Mouse (Mus musculus) hindbrain, embryonic 12.5 days (tissue): ENCODE results near the gene Ankrd55. TPM values are rescaled to one million over a fixed set of nuclear protein-coding genes. Genes with fewer than 3 reads are reported as not detected.

Experiments used
- ATAC-seq: fragments of 200-750 bp; cut with Nextera tagmentation; 2 replicates; pipeline ENCODE4 v1.8.0; 2017; ENCODE audit warnings: moderate TSS enrichment; ENCODE audit not compliant: low FRiP score
- H3K27ac ChIP-seq: fragments of 300-500 bp; sonication (generic); 2 replicates; pipeline ENCODE4 v1.5.1; 2016; ENCODE audit warnings: mild to moderate bottlenecking
- H3K27me3 ChIP-seq: fragments of 300-500 bp; sonication (generic); 2 replicates; pipeline ENCODE4 v1.6.1; 2016; ENCODE audit warnings: mild to moderate bottlenecking
- H3K36me3 ChIP-seq: fragments of 300-500 bp; sonication (generic); 2 replicates; pipeline ENCODE4 v1.6.1; 2016; ENCODE audit warnings: mild to moderate bottlenecking
- H3K4me1 ChIP-seq: fragments of 300-500 bp; sonication (generic); 2 replicates; pipeline ENCODE4 v1.6.1; 2016
- H3K4me2 ChIP-seq: fragments of 300-500 bp; sonication (generic); replicated peaks from 2 replicates; pipeline ENCODE4 v1.6.1; 2016; ENCODE audit warnings: mild to moderate bottlenecking
- H3K4me3 ChIP-seq: fragments of 300-500 bp; sonication (generic); 2 replicates; pipeline ENCODE4 v1.5.1; 2016; ENCODE audit warnings: mild to moderate bottlenecking
- H3K9ac ChIP-seq: fragments of 300-500 bp; sonication (generic); 2 replicates; pipeline ENCODE4 v1.6.1; 2016; ENCODE audit warnings: mild to moderate bottlenecking, moderate library complexity
- H3K9me3 ChIP-seq: fragments of 300-500 bp; sonication (generic); replicated peaks from 2 replicates; pipeline ENCODE4 v1.6.1; 2016; ENCODE audit warnings: mild to moderate bottlenecking
- WGBS: fragments of 180-500 bp; shearing (Covaris S2); methylation state at CpG from one replicate; pipeline ENCODE4 v1.1.7; 2016; 5-methylcytosine and 5-hydroxymethylcytosine counted together
- polyA plus RNA-seq: library from polyadenylated mRNA; unstranded; fragments of >200 nt; fragmentation: Nextera tagmentation; extraction: Ambion mirVana; gene quantifications from 2 replicates; pipeline ENCODE4 v1.2.1, GENCODE M21; 2016

Ankrd55 gene
- 2.4 and 2.5 TPM in 2 replicates for polyA plus RNA-seq

DNA sequence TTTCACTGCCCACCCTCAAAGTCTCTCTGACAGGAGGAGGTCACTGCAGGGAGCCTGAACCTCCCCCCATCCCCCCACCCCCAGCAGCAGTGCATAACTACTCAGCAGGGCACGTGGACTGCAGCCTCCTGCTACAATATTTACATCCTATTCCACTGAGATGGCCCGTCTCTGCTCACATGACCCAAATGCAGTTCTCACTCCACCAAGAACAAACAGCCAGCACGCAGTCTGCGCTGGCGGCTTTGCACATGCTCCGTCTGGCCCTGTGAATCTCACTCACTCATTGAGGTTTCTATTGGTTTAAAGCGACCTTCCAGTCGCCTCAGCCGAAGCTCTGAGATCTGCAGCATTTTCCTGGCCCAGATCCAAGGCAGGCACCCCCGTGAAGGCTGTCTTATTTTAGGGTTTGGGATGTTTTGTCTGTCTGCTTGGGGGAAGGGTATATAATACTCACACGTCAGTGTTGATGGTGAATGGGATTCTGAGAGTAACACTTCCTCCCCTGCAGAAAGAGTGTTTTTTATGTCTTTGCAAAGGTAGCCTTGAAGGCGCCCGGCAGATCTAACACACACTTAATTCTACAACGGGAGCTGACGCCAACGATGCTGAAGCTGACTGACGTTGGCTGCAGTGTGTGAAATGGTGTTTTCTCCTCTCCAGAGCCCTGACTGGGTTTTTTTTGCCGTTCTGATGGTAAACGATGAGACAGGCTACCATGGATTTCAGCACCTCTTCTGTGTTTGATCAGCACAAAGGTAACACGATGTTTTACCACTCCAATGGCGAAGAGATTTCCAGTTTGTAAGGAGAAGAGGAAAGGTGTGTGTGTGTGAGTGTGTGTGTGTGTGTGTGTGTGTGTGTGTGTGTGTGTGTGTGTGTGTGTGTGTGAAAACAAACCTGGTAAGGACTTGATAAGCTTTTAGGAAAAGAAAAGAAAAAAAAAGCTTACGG, at the start of gene Ankrd55:
Gene Ankrd55 (plus strand): TSS at position 227 of the 954 bp plus-strand sequence.
- no peaks in the 10 kb centered on the region for H3K36me3 ChIP-seq
- H3K9ac ChIP-seq, result 0 out of 2 replicates have a peak within 1 kb of the TSS, but pooled peaks have one; percentile 10
- H3K4me1 ChIP-seq, result peaks cover 12% of the 10 kb centered on the region
- H3K4me2 ChIP-seq, result peak within 1 kb of the TSS; percentile 44
- no peaks in the 10 kb centered on the region for H3K27me3 ChIP-seq
- H3K4me3 ChIP-seq, result 0 out of 2 replicates have a peak within 1 kb of the TSS, but pooled peaks have one; percentile 3
- peak; percentile 93 for ATAC-seq
- 32% methylated on average over 22 of the region's 22 CpGs for WGBS
- no peaks in the 10 kb centered on the region for H3K9me3 ChIP-seq
- H3K27ac ChIP-seq, result peak within 1 kb of the TSS; percentile 60

DNA sequence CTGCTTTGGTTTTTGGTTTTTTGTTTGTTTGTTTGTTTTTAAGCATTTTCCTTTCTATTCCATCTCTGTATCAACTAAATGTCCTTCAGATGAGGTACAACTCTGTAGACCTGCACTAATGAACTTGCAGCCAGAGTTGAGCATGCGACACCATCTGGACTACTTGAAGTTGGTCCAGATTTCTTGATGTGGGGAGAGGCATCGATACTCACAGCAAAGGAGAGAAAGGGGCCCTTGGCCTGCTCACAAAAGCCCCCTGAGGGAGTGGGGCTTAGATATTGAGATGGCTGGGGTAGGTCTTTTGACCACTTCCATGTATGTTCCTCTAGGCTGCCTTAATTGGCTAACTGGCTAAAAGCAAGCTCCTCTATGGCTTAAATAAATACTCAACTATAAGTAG, 49.0 kb upstream of the Ankrd55 start:
- no peak for ATAC-seq
- Histone ChIP-seq H3K27ac (no peak overlapping the region), H3K36me3 (no peaks in the 10 kb centered on the region), H3K9me3 (no peaks in the 10 kb centered on the region), H3K4me3 (no peak overlapping the region), H3K4me2 (no peak overlapping the region), H3K9ac (no peak overlapping the region), H3K4me1 (peaks cover 10% of the 10 kb centered on the region), H3K27me3 (peaks cover 52% of the 10 kb centered on the region)
- 89% methylated on average over 2 of the region's 2 CpGs for WGBS

DNA sequence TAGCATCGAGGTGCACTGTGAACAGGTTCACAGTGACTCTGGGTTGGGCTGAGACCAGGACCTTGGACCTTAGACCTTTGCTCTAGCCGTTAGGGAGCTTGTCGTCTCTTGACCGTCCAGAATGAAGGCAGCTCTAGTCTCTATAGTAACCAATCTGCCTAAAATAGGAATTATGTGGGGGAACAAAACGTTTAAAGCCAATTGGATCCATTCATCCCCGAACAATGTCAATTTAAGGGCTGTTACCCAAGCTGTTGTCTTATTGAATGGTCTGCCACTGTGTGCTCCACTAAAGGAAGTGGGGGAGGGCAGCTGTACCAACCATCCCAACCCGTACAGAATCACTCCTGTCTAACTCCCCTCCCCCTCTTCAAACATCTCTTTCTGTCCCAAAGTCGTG, 46.8 kb upstream of the Ankrd55 start:
- no peak overlapping the region for H3K9ac ChIP-seq
- peaks cover 5% of the 10 kb centered on the region for H3K9me3 ChIP-seq
- H3K4me1 ChIP-seq, result peaks cover 10% of the 10 kb centered on the region
- no peaks in the 10 kb centered on the region for H3K36me3 ChIP-seq
- H3K27me3 ChIP-seq, result peaks cover 52% of the 10 kb centered on the region
- H3K27ac ChIP-seq, result no peak overlapping the region
- 0 out of 2 replicates have a peak overlapping the region, but pooled peaks have one; percentile 2 for H3K4me2 ChIP-seq
- peak; percentile 64; the same call in 1 of the 2 replicates for ATAC-seq
- WGBS, result 15% methylated on average over 8 of the region's 8 CpGs
- no peak overlapping the region for H3K4me3 ChIP-seq

DNA sequence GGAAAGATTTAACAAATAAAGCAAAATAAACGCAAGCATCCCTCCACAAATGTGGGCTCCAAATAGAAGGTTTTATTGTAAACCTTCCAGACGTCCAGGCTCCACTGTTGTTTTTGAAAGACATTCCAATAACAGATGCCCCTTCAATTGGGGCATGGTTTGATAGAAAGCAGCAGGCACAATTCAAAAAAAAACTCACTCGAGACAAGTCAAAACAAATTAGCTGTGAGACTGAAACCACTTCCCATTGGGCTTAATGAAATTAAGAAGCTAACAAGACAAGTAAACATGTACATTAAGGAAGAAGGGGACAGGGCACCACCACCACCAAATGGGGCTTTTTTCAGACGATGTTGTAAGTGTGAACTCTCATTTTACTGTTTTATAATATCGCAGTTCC, 43.1 kb upstream of the Ankrd55 start:
- Histone ChIP-seq H3K9me3 (peaks cover 20% of the 10 kb centered on the region), H3K4me3 (no peak overlapping the region), H3K4me1 (peaks cover 10% of the 10 kb centered on the region), H3K27me3 (peaks cover 22% of the 10 kb centered on the region), H3K27ac (no peak overlapping the region), H3K9ac (no peak overlapping the region), H3K4me2 (no peak overlapping the region), H3K36me3 (no peaks in the 10 kb centered on the region)
- ATAC-seq, result no peak
- WGBS, result 68% methylated on average over 5 of the region's 5 CpGs

DNA sequence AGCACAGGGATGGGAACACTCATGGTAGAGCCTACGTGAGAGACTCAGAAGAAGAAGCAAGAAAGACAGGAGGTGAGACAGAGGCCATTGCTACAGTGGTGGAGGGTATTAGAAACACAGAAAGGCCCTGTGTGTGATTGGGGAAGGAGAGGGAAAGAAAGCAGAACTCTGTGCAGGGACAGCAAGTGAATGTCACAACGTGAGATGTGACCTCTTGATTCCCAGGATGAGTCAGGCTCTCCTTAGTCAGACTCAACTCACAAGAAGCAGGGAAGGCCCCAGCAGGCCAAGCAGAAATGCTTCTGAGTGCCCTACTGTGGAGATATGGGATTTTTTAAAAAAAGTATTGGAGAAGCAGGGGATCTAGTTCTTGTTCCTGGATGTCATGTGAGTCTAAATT, 36.8 kb upstream of the Ankrd55 start:
- peaks cover 6% of the 10 kb centered on the region for H3K27me3 ChIP-seq
- no peak for ATAC-seq
- no peak overlapping the region for H3K27ac ChIP-seq
- no peak overlapping the region for H3K9ac ChIP-seq
- H3K4me1 ChIP-seq, result peaks cover 5% of the 10 kb centered on the region
- H3K4me3 ChIP-seq, result no peak overlapping the region
- no peaks in the 10 kb centered on the region for H3K36me3 ChIP-seq
- peaks cover 16% of the 10 kb centered on the region for H3K9me3 ChIP-seq
- H3K4me2 ChIP-seq, result no peak overlapping the region
- WGBS, result 84% methylated on average over 2 of the region's 2 CpGs

DNA sequence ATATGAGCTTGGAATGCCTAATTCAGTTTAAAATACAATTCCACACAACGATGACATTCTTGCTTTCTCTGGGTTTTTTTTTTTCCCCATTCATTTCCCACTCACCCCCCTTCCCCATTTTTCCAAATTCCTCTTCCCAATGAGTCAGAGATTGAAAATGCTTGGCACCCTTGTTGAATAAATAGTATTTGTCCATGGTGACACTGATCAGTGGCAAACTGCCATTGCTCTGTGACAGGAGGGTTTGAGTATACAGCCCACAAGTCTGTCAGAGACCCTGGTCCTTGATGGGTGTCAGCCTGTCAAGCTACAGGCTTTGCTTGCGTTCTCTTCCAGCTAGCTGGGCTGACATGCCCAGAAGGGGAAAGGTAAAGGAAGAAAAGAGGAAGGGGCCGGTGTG, 36.2 kb upstream of the Ankrd55 start:
- Histone ChIP-seq H3K36me3 (no peaks in the 10 kb centered on the region), H3K4me2 (no peak overlapping the region), H3K4me3 (no peak overlapping the region), H3K27ac (no peak overlapping the region), H3K9me3 (peaks cover 11% of the 10 kb centered on the region), H3K27me3 (peaks cover 6% of the 10 kb centered on the region), H3K9ac (no peak overlapping the region), H3K4me1 (peaks cover 5% of the 10 kb centered on the region)
- 87% methylated on average over 3 of the region's 3 CpGs for WGBS
- ATAC-seq, result no peak

DNA sequence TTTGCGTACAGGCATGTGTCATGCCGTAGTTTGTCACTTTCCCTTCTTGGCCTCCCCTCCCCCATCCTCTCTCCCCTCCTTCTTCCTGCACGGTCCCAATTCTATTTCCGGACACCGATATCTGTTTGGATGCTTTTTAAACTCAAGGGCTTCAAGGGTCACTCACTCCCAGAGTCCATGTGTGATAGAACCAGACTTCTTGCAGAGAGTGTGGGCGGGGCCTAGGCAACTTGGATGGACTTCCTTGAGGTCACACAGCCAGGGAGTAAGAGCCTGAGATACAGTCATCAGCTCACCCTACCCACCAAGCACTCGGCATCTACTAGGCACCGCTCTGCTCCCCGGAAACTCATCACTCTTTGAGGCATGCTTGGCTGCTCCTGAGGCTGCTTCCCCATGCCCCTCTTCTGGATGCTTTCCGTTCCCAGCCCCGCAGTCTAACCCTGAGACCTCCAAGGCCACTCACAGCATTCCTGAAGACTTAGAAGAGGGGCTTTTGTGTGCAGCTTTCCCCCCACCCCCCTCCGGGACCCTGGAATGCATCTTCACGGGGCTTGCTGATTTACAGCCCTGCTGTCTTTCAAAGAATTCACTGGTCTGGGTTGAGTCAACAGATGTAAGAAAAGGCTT, 35.1 kb upstream of the Ankrd55 start:
- WGBS, result 33% methylated on average over 13 of the region's 13 CpGs
- H3K36me3 ChIP-seq, result no peaks in the 10 kb centered on the region
- no peak overlapping the region for H3K27ac ChIP-seq

DNA sequence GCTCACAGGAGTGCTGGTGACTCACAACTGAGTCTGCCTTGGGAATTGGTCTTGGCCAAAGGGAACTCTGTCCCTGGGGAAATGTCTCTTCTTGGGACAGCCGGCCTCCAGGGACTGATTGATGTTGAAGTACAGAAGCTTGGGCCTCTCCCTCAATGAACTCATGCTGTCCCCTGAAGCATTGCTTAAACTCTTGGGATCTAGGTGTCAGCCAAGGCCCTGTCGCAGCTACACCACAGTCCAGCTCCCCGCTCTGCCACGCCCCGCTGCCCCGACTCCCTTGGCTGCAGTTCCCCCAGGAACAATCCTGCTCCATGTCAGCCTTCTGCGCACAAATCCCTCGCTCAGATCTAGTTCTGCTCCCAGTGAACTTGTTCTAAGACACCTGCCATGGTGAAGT, 34.1 kb upstream of the Ankrd55 start:
- H3K36me3 ChIP-seq, result no peaks in the 10 kb centered on the region
- ATAC-seq, result no peak
- peaks cover 6% of the 10 kb centered on the region for H3K27me3 ChIP-seq
- no peak overlapping the region for H3K9ac ChIP-seq
- H3K27ac ChIP-seq, result no peak overlapping the region
- no peak overlapping the region for H3K4me3 ChIP-seq
- H3K4me2 ChIP-seq, result no peak overlapping the region
- H3K9me3 ChIP-seq, result peaks cover 6% of the 10 kb centered on the region
- 81% methylated on average over 8 of the region's 8 CpGs for WGBS
- peaks cover 5% of the 10 kb centered on the region for H3K4me1 ChIP-seq

More for the DNA sequence above, 35.1 kb upstream of the Ankrd55 start:
- no peak overlapping the region for H3K4me2 ChIP-seq
- H3K27me3 ChIP-seq, result peaks cover 6% of the 10 kb centered on the region
- no peak overlapping the region for H3K9ac ChIP-seq
- no peak for ATAC-seq
- no peak overlapping the region for H3K4me3 ChIP-seq
- peaks cover 5% of the 10 kb centered on the region for H3K4me1 ChIP-seq
- peaks cover 11% of the 10 kb centered on the region for H3K9me3 ChIP-seq

DNA sequence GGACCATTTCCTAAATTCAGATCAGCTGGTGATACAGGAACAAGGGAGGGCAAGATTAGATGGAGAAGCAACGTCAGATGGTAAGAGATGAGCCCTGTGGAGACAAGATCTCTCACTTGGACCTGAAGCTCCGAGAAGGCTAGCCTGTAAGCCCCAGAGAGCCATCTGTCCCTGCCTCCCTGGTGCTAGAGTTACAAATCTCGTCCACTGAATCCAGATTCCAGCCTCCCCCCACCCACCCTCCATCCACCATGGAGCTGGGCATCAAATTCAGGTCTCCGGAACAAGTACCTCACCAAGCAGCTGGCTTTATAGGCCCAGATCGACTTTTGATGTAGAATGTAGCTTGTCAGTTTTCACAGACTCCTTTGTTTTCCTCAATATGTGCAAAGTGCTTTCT, 32.4 kb upstream of the Ankrd55 start:
- WGBS, result 67% methylated on average over 5 of the region's 5 CpGs
- no peak overlapping the region for H3K4me2 ChIP-seq
- peaks cover 5% of the 10 kb centered on the region for H3K4me1 ChIP-seq
- no peak overlapping the region for H3K4me3 ChIP-seq
- H3K9ac ChIP-seq, result no peak overlapping the region
- H3K9me3 ChIP-seq, result no peaks in the 10 kb centered on the region
- H3K27me3 ChIP-seq, result peaks cover 11% of the 10 kb centered on the region
- H3K36me3 ChIP-seq, result no peaks in the 10 kb centered on the region
- H3K27ac ChIP-seq, result no peak overlapping the region
- no peak for ATAC-seq

DNA sequence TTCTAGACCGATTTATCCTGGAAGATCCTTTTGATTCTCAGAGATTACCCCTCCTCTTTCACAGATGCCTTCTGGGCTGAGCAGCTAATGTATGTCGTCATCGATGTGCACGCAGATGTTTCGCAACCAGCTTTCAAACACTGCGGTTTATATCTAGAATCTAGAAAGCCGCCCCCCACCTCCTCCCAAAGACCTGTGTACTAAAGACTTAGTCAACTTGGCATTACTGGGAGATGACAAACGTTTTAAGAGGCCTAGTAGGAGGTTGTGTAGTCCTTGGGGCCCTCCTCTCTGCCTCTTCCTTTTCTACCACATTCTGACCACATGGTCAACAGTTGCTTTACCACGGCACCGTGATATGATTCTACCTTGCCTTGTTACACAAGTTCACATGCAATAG, 29.8 kb upstream of the Ankrd55 start:
- no peak for ATAC-seq
- no peaks in the 10 kb centered on the region for H3K36me3 ChIP-seq
- no peak overlapping the region for H3K4me3 ChIP-seq
- H3K27me3 ChIP-seq, result peaks cover 8% of the 10 kb centered on the region; the same call in 1 of the 2 replicates
- no peak overlapping the region for H3K27ac ChIP-seq
- peaks cover 1% of the 10 kb centered on the region for H3K4me1 ChIP-seq
- H3K9ac ChIP-seq, result no peak overlapping the region
- 89% methylated on average over 10 of the region's 10 CpGs for WGBS
- no peaks in the 10 kb centered on the region for H3K9me3 ChIP-seq
- H3K4me2 ChIP-seq, result no peak overlapping the region

DNA sequence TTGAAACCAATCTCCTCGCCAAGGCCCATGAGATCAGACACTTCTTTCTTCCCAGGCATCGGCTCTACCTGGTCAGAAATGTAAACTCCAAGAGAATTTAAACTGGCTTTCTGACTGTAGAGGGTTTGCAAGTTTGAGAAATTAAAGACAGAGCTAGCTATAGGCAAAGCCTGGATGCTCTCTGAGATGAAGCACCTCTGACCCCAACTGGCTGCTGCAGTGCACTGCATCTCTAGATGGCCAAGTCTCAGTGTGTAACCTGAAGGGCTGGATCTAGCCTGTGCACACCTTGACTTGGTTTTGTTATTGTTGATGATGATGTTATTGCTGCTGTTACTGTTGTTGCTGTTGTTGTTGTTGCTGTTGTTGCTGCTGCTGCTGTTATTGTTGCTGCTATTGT, 28.9 kb upstream of the Ankrd55 start:
- no peak overlapping the region for H3K27ac ChIP-seq
- no peaks in the 10 kb centered on the region for H3K4me1 ChIP-seq
- no peak overlapping the region for H3K4me3 ChIP-seq
- no peak overlapping the region for H3K4me2 ChIP-seq
- peaks cover 8% of the 10 kb centered on the region; the same call in 1 of the 2 replicates for H3K27me3 ChIP-seq
- 0 out of 2 replicates have a peak, but pooled peaks have one; percentile 68 for ATAC-seq
- no peaks in the 10 kb centered on the region for H3K9me3 ChIP-seq
- no peak overlapping the region for H3K9ac ChIP-seq
- no peaks in the 10 kb centered on the region for H3K36me3 ChIP-seq
- WGBS, result 69% methylated on average over 2 of the region's 2 CpGs

DNA sequence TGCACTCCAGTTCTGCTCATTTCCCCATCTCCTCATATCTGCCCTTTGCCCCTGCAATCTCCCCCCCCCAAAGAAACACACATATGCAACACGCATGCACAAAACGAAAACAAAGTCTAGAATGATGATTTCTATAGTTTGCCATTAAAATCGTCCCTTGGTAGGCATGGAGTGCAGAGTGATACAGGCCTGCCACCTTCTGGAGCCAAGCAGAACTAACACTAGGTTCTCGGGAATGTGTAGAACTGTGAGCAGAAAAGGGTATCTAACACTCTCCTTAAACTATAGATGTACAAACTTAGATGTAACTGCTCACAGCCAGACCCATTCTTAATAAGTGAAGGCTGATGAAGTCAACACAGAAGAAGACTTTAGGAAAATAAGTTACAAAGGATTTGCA, 23.6 kb upstream of the Ankrd55 start:
- no peaks in the 10 kb centered on the region for H3K36me3 ChIP-seq
- no peak overlapping the region for H3K9ac ChIP-seq
- H3K9me3 ChIP-seq, result no peaks in the 10 kb centered on the region
- WGBS, result 28% methylated on average over 4 of the region's 4 CpGs
- no peak overlapping the region for H3K27ac ChIP-seq
- no peak; the same call in 1 of the 2 replicates for ATAC-seq
- H3K4me3 ChIP-seq, result no peak overlapping the region
- H3K27me3 ChIP-seq, result peaks cover 4% of the 10 kb centered on the region; the same call in 1 of the 2 replicates
- no peak overlapping the region for H3K4me2 ChIP-seq
- no peaks in the 10 kb centered on the region for H3K4me1 ChIP-seq
